Mouse (Mus musculus): ENCODE measurements at regions not wholly inside any gene's neighbourhood (a gene's known extent, or its start where the extent isn't known, plus 50 kb on each side); places are given as distances from the start of the nearest gene placed in this dataset.

DNA sequence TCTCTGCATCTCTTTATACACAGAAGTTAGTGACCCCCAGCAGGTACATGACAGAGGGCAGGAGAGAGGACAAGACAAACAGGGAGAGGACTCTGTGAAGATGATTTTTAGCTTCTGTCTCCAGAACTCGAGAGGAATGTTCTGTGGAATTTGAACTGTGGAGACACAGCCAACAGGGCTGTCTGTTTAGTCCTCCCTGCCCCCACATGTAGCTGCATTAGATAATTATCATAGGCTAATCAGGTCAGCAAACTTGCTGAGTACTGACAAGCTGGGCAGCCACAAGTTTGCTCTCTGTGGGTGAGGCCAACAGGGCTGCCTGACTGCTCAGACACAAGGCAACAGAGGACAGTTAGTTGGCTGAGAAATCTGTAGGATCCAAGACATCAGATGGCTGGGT, 329.0 kb upstream of the Zfp462 start:
- Histone ChIP-seq H3K9me3 (no peaks in the 10 kb centered on the region), H3K4me3 (no peak overlapping the region), H3K27ac (replicated peaks) (no peak overlapping the region), H3K36me3 (no peaks in the 10 kb centered on the region), H3K4me2 (replicated peaks) (no peak overlapping the region), H3K27me3 (no peaks in the 10 kb centered on the region; the same call in 1 of the 2 replicates), H3K4me1 (peaks cover 26% of the 10 kb centered on the region), H3K9ac (replicated peaks) (no peak overlapping the region)
- no peak for ATAC-seq (ENCODE audit: low FRiP score, low read depth)
- WGBS = 24% methylated on average over 1 of the region's 1 CpGs

- H3K4me2 ChIP-seq (replicated peaks) = no peak overlapping the region
- H3K27me3 ChIP-seq = no peaks in the 10 kb centered on the region
- WGBS = 71% methylated on average over 20 of the region's 20 CpGs
- no peak overlapping the region for H3K9ac ChIP-seq (replicated peaks)
- H3K9me3 ChIP-seq = peaks cover 7% of the 10 kb centered on the region; the same call in 1 of the 2 replicates
- peak; percentile 56; the same call in 1 of the 2 replicates for ATAC-seq (ENCODE audit: low FRiP score, low read depth)
- H3K36me3 ChIP-seq = no peaks in the 10 kb centered on the region
- no peak overlapping the region for H3K4me3 ChIP-seq
- peaks cover 9% of the 10 kb centered on the region for H3K4me1 ChIP-seq
- 0 out of 2 replicates have a peak overlapping the region, but pooled peaks have one; percentile 2 for H3K27ac ChIP-seq (replicated peaks)
Measured at GRCm38 (mm10) chr4:54624024-54624873, 320.6 kb upstream of the Zfp462 start.

DNA sequence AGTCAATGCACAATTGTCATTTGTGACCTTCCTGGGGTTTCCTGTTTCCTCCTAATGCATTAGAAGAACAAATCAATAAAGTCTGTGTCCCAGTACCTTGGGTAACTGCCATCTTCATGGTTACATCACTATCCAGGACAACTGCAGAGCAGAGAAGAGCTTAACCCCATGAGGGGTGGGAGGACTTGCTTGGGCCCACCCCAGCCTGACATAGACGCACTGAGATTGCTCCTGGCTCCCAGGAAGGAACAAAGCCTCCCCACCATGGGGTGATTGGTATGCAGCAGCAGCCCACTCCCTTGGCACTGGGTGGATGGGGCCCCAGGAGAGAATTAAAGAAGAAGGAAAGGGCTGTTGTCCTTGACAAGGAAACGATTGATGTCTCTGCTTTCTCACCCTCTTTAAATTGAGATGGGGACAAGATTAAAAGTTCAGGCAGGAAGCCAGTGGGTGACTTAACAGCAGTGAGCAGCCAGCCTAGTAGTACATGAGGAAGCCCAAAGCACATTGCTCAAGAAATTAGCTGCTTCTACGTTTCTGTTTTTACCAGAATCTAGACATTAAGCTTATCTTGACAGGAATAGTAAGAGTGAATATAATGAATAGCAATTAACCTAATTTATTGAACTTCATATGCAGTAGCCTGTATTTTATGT, 307.7 kb upstream of the Zfp462 start:
- Histone ChIP-seq H3K27ac (replicated peaks) (no peak overlapping the region), H3K36me3 (no peaks in the 10 kb centered on the region), H3K4me3 (no peak overlapping the region), H3K9me3 (no peaks in the 10 kb centered on the region), H3K9ac (replicated peaks) (no peak overlapping the region), H3K4me2 (replicated peaks) (no peak overlapping the region), H3K27me3 (no peaks in the 10 kb centered on the region), H3K4me1 (0 out of 2 replicates have a peak, but pooled peaks cover 5% of the 10 kb centered on the region)
- no peak for ATAC-seq (ENCODE audit: low FRiP score, low read depth)
- 32% methylated on average over 3 of the region's 3 CpGs for WGBS

DNA sequence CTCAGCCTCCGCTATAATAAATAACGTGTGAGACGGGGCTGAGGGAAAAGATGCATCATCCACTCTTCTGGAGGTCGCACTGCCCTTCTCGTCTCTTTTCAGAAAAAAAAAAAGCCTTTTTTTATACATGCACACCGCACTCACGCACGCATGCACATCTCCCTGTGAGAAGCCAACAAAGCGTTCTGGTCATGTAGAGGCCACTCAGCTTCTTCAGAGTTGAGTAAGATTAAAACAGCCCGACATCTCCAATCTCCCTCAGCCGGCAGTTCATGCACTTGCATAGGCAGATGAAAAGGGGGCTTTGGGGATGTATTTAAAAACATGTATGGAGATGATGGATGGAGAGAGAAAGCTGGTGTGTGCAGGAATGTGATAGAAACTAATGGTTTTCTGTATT, 298.8 kb upstream of the Zfp462 start:
- peaks cover 16% of the 10 kb centered on the region for H3K4me1 ChIP-seq
- H3K9ac ChIP-seq (replicated peaks) = no peak overlapping the region
- ATAC-seq (ENCODE audit: low FRiP score, low read depth) = no peak
- no peaks in the 10 kb centered on the region; the same call in 1 of the 2 replicates for H3K27me3 ChIP-seq
- no peak overlapping the region; the same call in 1 of the 2 replicates for H3K27ac ChIP-seq (replicated peaks)
- no peaks in the 10 kb centered on the region for H3K36me3 ChIP-seq
- 86% methylated on average over 11 of the region's 11 CpGs for WGBS
- no peak overlapping the region for H3K4me2 ChIP-seq (replicated peaks)
- no peak overlapping the region for H3K4me3 ChIP-seq
- no peaks in the 10 kb centered on the region for H3K9me3 ChIP-seq

DNA sequence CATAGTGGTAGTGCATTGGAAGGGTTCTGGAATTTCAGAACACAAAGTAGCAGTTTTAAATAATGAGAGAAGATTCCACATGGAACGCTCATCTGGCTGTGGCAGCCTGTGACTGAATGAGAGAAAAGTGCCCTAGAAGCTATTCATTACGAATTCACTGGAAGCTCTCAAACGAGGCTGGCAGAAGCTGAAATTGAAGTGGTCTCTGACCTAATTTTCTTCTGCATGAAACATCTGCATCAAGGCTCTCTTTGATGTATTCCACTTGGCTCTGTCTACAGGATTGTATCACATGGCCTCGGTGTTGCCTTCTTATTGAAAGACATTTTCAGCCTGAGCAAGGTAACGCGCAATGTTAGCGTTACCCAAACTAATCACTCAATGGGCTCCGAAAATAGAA, 298.4 kb upstream of the Zfp462 start:
- Histone ChIP-seq H3K4me3 (no peak overlapping the region), H3K4me1 (peaks cover 17% of the 10 kb centered on the region), H3K4me2 (replicated peaks) (no peak overlapping the region), H3K36me3 (no peaks in the 10 kb centered on the region), H3K9ac (replicated peaks) (no peak overlapping the region), H3K9me3 (no peaks in the 10 kb centered on the region), H3K27ac (replicated peaks) (no peak overlapping the region; the same call in 1 of the 2 replicates), H3K27me3 (no peaks in the 10 kb centered on the region; the same call in 1 of the 2 replicates)
- 65% methylated on average over 8 of the region's 8 CpGs for WGBS
- no peak for ATAC-seq (ENCODE audit: low FRiP score, low read depth)

GRCm38 (mm10) chr4:54648254-54648653, 296.6 kb upstream of the Zfp462 start:
- H3K4me3 ChIP-seq = no peak overlapping the region
- H3K27me3 ChIP-seq = no peaks in the 10 kb centered on the region; the same call in 1 of the 2 replicates
- no peak overlapping the region for H3K9ac ChIP-seq (replicated peaks)
- H3K36me3 ChIP-seq = no peaks in the 10 kb centered on the region
- H3K27ac ChIP-seq (replicated peaks) = no peak overlapping the region
- peaks cover 35% of the 10 kb centered on the region for H3K4me1 ChIP-seq
- H3K4me2 ChIP-seq (replicated peaks) = no peak overlapping the region
- 92% methylated on average over 4 of the region's 4 CpGs for WGBS
- no peak for ATAC-seq (ENCODE audit: low FRiP score, low read depth)
- no peaks in the 10 kb centered on the region for H3K9me3 ChIP-seq

GRCm38 (mm10) chr4:54651646-54652110, 293.2 kb upstream of the Zfp462 start:
- H3K4me2 ChIP-seq (replicated peaks) = peak overlapping the region; percentile 36
- no peak for ATAC-seq (ENCODE audit: low FRiP score, low read depth)

DNA sequence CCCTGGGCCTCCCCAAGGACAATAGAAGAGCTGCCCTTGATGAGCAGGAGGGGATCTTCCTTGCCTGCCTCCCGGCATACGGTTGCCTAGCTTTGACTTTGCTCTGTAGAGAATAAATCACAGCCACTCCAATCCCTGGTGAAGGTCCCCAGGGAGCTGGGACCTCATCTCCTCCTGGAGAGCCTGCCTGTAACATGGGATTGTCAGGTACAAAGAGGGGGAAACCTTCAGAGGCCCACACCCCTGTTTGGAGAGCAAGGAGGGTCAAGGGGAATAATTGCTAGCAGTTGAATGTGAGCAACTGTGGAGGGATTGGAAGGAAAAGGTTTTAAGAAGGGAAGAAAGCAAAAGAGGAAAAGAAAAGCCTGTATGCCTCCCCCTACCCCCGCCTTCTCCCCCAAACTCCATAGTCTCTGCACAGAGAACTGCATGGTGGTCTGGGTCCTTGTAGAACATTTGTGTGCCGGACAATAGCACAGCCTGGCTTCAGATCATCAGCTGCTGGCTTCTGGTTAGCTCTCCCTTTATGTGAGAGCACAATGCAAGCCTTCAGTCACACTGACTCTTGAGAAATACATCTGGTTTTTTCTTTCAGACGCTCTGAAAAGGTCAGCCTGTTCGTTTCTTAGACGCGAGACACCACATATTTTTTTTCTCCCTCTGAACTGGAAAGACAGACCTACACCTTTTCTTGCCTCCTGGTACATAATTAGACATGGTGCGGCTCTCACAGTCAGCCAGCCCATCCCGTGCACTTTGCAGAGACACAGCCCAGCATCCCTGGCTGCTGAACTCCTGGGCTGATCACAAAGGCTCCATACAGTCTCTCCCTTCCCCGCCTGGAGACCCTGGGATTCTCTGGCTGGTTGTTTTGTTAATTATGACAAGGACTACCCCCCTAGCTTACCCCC, 292.5 kb upstream of the Zfp462 start:
- 4% methylated on average over 11 of the region's 11 CpGs for WGBS
- H3K27ac ChIP-seq (replicated peaks) = peak overlapping the region; percentile 94
- H3K4me2 ChIP-seq (replicated peaks) = peak overlapping the region; percentile 36
- H3K9me3 ChIP-seq = no peaks in the 10 kb centered on the region
- peaks cover 33% of the 10 kb centered on the region for H3K4me1 ChIP-seq
- ATAC-seq (ENCODE audit: low FRiP score, low read depth) = peak; percentile 95
- H3K4me3 ChIP-seq = no peak overlapping the region
- peak overlapping the region; percentile 34; the same call in 1 of the 2 replicates for H3K9ac ChIP-seq (replicated peaks)
- no peaks in the 10 kb centered on the region for H3K36me3 ChIP-seq
- H3K27me3 ChIP-seq = no peaks in the 10 kb centered on the region; the same call in 1 of the 2 replicates

More at GRCm38 (mm10) chr4:54651646-54652110, 293.2 kb upstream of the Zfp462 start:
- H3K9ac ChIP-seq (replicated peaks) = 0 out of 2 replicates have a peak overlapping the region, but pooled peaks have one; percentile 25
- no peak overlapping the region for H3K4me3 ChIP-seq
- no peaks in the 10 kb centered on the region for H3K9me3 ChIP-seq
- peaks cover 38% of the 10 kb centered on the region for H3K4me1 ChIP-seq
- H3K36me3 ChIP-seq = no peaks in the 10 kb centered on the region
- H3K27me3 ChIP-seq = no peaks in the 10 kb centered on the region; the same call in 1 of the 2 replicates
- H3K27ac ChIP-seq (replicated peaks) = peak overlapping the region; percentile 94

DNA sequence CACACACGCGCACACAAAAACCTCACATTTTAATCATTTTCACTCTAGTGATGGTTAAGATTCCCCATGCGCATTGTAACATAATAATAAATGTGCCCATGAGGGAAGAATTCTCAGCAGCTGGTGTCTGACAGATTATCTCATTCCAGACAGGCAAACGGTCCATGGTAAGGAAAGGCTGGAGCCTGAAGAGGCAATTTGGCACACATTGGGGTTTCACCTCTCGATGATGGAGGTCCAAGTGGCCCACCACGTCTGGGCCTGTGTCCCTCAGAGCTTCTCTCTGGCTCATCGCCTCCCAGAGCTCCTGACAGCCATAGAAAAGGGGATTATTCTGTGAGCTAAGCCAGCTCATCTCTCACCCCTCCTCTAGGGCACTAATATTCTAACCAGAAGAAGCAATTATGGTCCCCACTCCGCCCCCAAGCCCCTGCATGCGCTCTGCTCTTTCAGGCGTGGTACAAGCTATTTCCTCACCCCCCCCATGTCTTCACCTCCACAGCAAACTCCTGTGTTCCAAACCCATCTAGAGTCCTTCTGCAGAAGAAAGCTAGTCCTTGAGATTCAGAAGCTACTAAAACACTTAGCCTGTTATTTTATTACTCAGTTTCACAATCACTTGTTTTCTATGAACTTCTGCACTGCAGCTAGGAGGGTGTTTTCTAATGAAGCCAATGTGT, 291.6 kb upstream of the Zfp462 start:
- peaks cover 29% of the 10 kb centered on the region for H3K4me1 ChIP-seq
- H3K4me3 ChIP-seq = no peak overlapping the region
- 27% methylated on average over 10 of the region's 10 CpGs for WGBS
- H3K4me2 ChIP-seq (replicated peaks) = peak overlapping the region; percentile 36
- H3K27ac ChIP-seq (replicated peaks) = peak overlapping the region; percentile 94
- no peaks in the 10 kb centered on the region for H3K36me3 ChIP-seq
- no peaks in the 10 kb centered on the region for H3K9me3 ChIP-seq
- H3K9ac ChIP-seq (replicated peaks) = peak overlapping the region; percentile 34; the same call in 1 of the 2 replicates
- H3K27me3 ChIP-seq = no peaks in the 10 kb centered on the region
- ATAC-seq (ENCODE audit: low FRiP score, low read depth) = peak; percentile 58
